Mouse (Mus musculus): ENCODE measurements at regions not wholly inside any gene's neighbourhood (a gene's known extent, or its start where the extent isn't known, plus 50 kb on each side); places are given as distances from the start of the nearest gene placed in this dataset.

DNA sequence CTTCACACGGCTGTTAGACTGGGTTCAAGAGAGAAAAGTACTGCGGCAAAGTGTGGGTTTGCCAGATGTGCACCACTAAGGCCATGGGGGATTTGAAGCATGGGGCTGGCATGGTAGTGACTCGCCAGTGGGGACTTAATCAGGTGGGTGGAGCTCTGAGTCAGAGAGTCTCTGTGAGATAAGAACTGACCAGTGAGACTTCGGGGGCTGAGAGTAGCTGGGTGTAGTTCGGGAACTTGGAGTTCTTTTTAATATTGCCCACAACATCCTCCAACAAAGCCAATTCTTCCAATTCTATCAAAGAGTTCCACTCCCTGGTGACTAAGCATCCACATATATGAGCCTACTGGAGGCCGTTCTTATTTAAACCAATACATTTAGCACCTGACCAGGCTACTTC, 75.8 kb upstream of the Spred2 start:
- Histone ChIP-seq H3K4me3 (peak overlapping the region; percentile 7), H3ac (ENCODE audit: control insufficient read depth, insufficient read length) (no peak overlapping the region), H3K4me2 (ENCODE audit: low read depth) (peak overlapping the region; percentile 67), H3K79me2 (ENCODE audit: control insufficient read depth, insufficient read depth) (no peaks in the 10 kb centered on the region), H3K36me3 (ENCODE audit: control insufficient read depth, insufficient read depth) (no peaks in the 10 kb centered on the region), H3K27me3 (ENCODE audit: control insufficient read depth, insufficient read depth, insufficient read length) (no peaks in the 10 kb centered on the region)
- TF ChIP-seq CEBPB (IDR thresholded peaks at IDR 0.05; ENCODE audit: insufficient read depth, poor library complexity, severe bottlenecking) (no peak), POLR2A (IDR thresholded peaks at IDR 0.05; ENCODE audit: insufficient read length, low read depth) (peak; percentile 13)

- H3ac ChIP-seq (ENCODE audit: control insufficient read depth, insufficient read length) = no peak overlapping the region
- no peak for TF ChIP-seq TCF3 (IDR thresholded peaks at IDR 0.05; ENCODE audit: insufficient read length, low read depth)
- no peak for TF ChIP-seq USF1 (IDR thresholded peaks at IDR 0.05; ENCODE audit: low read depth)
- TF ChIP-seq MYOD1 (IDR thresholded peaks at IDR 0.05; ENCODE audit: control insufficient read depth in 1 of 3, insufficient read length in 2 of 3, low read depth in 2 of 3) = peak in 1 of 3 experiments; percentile 32
- TF ChIP-seq REST (IDR thresholded peaks at IDR 0.05; ENCODE audit: insufficient read depth, insufficient read length) = no peak
- no peaks in the 10 kb centered on the region for H3K79me2 ChIP-seq (ENCODE audit: control insufficient read depth, insufficient read depth)
- peak overlapping the region; percentile 67 for H3K4me2 ChIP-seq (ENCODE audit: low read depth)
- no peaks in the 10 kb centered on the region for H3K36me3 ChIP-seq (ENCODE audit: control insufficient read depth, insufficient read depth)
- no peaks in the 10 kb centered on the region for H3K27me3 ChIP-seq (ENCODE audit: control insufficient read depth, insufficient read depth, insufficient read length)
- no peak overlapping the region for H3K4me3 ChIP-seq
Measured at GRCm38 (mm10) chr11:19849347-19849811, 74.8 kb upstream of the Spred2 start.

GRCm38 (mm10) chr11:19849844-19850420, 74.2 kb upstream of the Spred2 start:
- Histone ChIP-seq H3K4me2 (ENCODE audit: low read depth) (peak overlapping the region; percentile 67), H3K27me3 (ENCODE audit: control insufficient read depth, insufficient read depth, insufficient read length) (no peaks in the 10 kb centered on the region), H3K79me2 (ENCODE audit: control insufficient read depth, insufficient read depth) (no peaks in the 10 kb centered on the region), H3ac (ENCODE audit: control insufficient read depth, insufficient read length) (no peak overlapping the region), H3K4me3 (no peak overlapping the region), H3K36me3 (ENCODE audit: control insufficient read depth, insufficient read depth) (no peaks in the 10 kb centered on the region)
- TF ChIP-seq TCF3 (IDR thresholded peaks at IDR 0.05; ENCODE audit: insufficient read length, low read depth) (no peak), MYOG (IDR thresholded peaks at IDR 0.05; ENCODE audit: control insufficient read depth in 1 of 3, insufficient read depth in 1 of 3, insufficient read length in 2 of 3, low read depth in 2 of 3) (no peak), REST (IDR thresholded peaks at IDR 0.05; ENCODE audit: insufficient read depth, insufficient read length) (no peak), POLR2A (IDR thresholded peaks at IDR 0.05; ENCODE audit: insufficient read length, low read depth) (no peak), POLR2AphosphoS2 (IDR thresholded peaks at IDR 0.05; ENCODE audit: insufficient read length, low read depth) (no peak), CEBPB (IDR thresholded peaks at IDR 0.05; ENCODE audit: insufficient read depth, poor library complexity, severe bottlenecking) (no peak), MAX (IDR thresholded peaks at IDR 0.05; ENCODE audit: low read depth) (no peak), SRF (IDR thresholded peaks at IDR 0.05; ENCODE audit: control insufficient read depth, insufficient read length, low read depth) (no peak)

DNA sequence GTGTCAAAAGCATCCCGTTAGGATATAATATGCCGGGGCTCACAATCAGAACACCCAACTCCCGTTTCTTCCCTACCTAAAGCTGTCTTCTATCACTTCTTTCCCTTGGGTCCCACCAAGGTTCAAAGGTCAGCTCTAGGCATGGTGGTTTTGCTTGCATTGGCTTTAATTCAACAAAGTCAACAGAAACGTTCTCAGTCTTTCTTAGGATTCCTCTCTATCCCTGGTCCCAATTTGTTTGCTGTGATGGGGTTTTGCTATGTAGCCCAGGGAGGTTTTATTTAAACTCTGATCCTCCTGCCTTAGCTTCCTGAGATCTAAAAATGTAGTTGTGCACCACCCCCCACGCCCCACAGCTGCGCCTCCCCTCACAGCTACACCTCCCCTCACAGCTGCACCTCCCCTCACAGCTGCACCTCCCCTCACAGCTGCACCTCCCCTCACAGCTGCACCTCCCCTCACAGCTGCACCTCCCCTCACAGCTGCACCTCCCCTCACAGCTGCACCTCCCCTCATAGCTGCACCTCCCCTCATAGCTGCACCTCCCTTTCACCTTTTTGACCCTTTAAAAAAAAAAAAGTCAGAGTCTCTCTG, 73.1 kb upstream of the Spred2 start:
- H3K79me2 ChIP-seq (ENCODE audit: control insufficient read depth, insufficient read depth) = no peaks in the 10 kb centered on the region
- H3ac ChIP-seq (ENCODE audit: control insufficient read depth, insufficient read length) = no peak overlapping the region
- H3K27me3 ChIP-seq (ENCODE audit: control insufficient read depth, insufficient read depth, insufficient read length) = no peaks in the 10 kb centered on the region
- H3K4me3 ChIP-seq = no peak overlapping the region
- H3K4me2 ChIP-seq (ENCODE audit: low read depth) = peak overlapping the region; percentile 12
- peak in 2 of 3 experiments; percentile 82 to 86 for TF ChIP-seq MYOD1 (IDR thresholded peaks at IDR 0.05; ENCODE audit: control insufficient read depth in 1 of 3, insufficient read length in 2 of 3, low read depth in 2 of 3)
- TF ChIP-seq TCF12 (IDR thresholded peaks at IDR 0.05; ENCODE audit: insufficient read depth, poor library complexity, severe bottlenecking) = no peak
- no peak for TF ChIP-seq E2F4 (IDR thresholded peaks at IDR 0.05; ENCODE audit: insufficient read depth)
- no peak for TF ChIP-seq POLR2A (IDR thresholded peaks at IDR 0.05; ENCODE audit: insufficient read length, low read depth)
- TF ChIP-seq TCF3 (IDR thresholded peaks at IDR 0.05; ENCODE audit: insufficient read length, low read depth) = peak; percentile 82
- TF ChIP-seq MAX (IDR thresholded peaks at IDR 0.05; ENCODE audit: low read depth) = no peak
- peak in 2 of 3 experiments; percentile 82 to 89 for TF ChIP-seq MYOG (IDR thresholded peaks at IDR 0.05; ENCODE audit: control insufficient read depth in 1 of 3, insufficient read depth in 1 of 3, insufficient read length in 2 of 3, low read depth in 2 of 3)
- no peaks in the 10 kb centered on the region for H3K36me3 ChIP-seq (ENCODE audit: control insufficient read depth, insufficient read depth)

DNA sequence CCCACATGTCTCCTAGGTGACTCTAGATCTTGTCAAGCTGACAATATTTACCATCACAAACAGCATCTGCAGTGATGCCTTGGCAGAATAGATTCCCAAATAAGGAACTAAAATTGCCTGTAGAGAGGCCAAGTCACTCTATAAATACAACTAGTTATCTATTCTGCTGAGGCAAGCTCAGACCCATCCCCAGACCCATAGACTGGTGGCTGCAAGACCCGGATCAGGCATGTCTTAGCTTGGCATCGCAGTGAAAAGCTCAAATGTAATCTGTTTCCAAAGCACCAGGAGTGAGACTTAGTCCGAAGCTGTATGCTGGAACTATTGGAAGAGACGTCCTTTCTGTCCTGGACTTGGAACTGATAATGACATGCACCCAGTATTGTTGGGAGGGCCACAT, 62.6 kb upstream of the Spred2 start:
- no peaks in the 10 kb centered on the region for H3K36me3 ChIP-seq (ENCODE audit: control insufficient read depth, insufficient read depth)
- no peaks in the 10 kb centered on the region for H3K79me2 ChIP-seq (ENCODE audit: control insufficient read depth, insufficient read depth)
- no peak overlapping the region for H3K4me2 ChIP-seq (ENCODE audit: low read depth)
- TF ChIP-seq MYOG (IDR thresholded peaks at IDR 0.05; ENCODE audit: control insufficient read depth in 1 of 3, insufficient read depth in 1 of 3, insufficient read length in 2 of 3, low read depth in 2 of 3) (no peak), TCF3 (IDR thresholded peaks at IDR 0.05; ENCODE audit: insufficient read length, low read depth) (no peak), USF1 (IDR thresholded peaks at IDR 0.05; ENCODE audit: low read depth) (no peak), REST (IDR thresholded peaks at IDR 0.05; ENCODE audit: insufficient read depth, insufficient read length) (no peak), CEBPB (IDR thresholded peaks at IDR 0.05; ENCODE audit: insufficient read depth, poor library complexity, severe bottlenecking) (no peak), MAX (IDR thresholded peaks at IDR 0.05; ENCODE audit: low read depth) (no peak), TCF12 (IDR thresholded peaks at IDR 0.05; ENCODE audit: insufficient read depth, poor library complexity, severe bottlenecking) (no peak), SRF (IDR thresholded peaks at IDR 0.05; ENCODE audit: control insufficient read depth, insufficient read length, low read depth) (no peak), POLR2AphosphoS2 (IDR thresholded peaks at IDR 0.05; ENCODE audit: insufficient read length, low read depth) (no peak), MYOD1 (IDR thresholded peaks at IDR 0.05; ENCODE audit: control insufficient read depth in 1 of 3, insufficient read length in 2 of 3, low read depth in 2 of 3) (no peak), POLR2A (IDR thresholded peaks at IDR 0.05; ENCODE audit: insufficient read length, low read depth) (no peak), E2F4 (IDR thresholded peaks at IDR 0.05; ENCODE audit: insufficient read depth) (no peak)
- no peak overlapping the region for H3ac ChIP-seq (ENCODE audit: control insufficient read depth, insufficient read length)
- no peak overlapping the region for H3K4me3 ChIP-seq
- no peaks in the 10 kb centered on the region for H3K27me3 ChIP-seq (ENCODE audit: control insufficient read depth, insufficient read depth, insufficient read length)
